Mouse (Mus musculus) forebrain, embryonic 10.5 days (tissue): ENCODE measurements around the gene Ptpa. TPM values are rescaled to one million over a fixed set of nuclear protein-coding genes. Genes with fewer than 3 reads are reported as not detected.
"Not testable (repeated sequence)": the region's sequence is repeated elsewhere in the genome, so short reads cannot be mapped to it uniquely, and the experiment has no call there.

Experiments
- DNase-seq: peaks from one replicate; pipeline ENCODE4 v3.0.0-alpha.2; 2017; ENCODE audit warnings: low spot score; ENCODE audit errors: extremely low spot score
- H3K27ac ChIP-seq: fragments of 300-500 bp; sonication (generic); 2 replicates; pipeline ENCODE4 v1.5.1; 2016; ENCODE audit warnings: mild to moderate bottlenecking
- H3K27me3 ChIP-seq: fragments of 300-500 bp; sonication (generic); 2 replicates; pipeline ENCODE4 v1.6.1; 2016; ENCODE audit warnings: mild to moderate bottlenecking; ENCODE audit not compliant: poor library complexity, severe bottlenecking
- H3K36me3 ChIP-seq: fragments of 300-500 bp; sonication (generic); replicated peaks from 2 replicates; pipeline ENCODE4 v1.6.1; 2016; ENCODE audit warnings: mild to moderate bottlenecking, moderate library complexity
- H3K4me1 ChIP-seq: fragments of 300-500 bp; sonication (generic); 2 replicates; pipeline ENCODE4 v1.6.1; 2016
- H3K4me3 ChIP-seq: fragments of 300-500 bp; sonication (generic); 2 replicates; pipeline ENCODE4 v1.5.1; 2016; ENCODE audit warnings: mild to moderate bottlenecking, moderate library complexity
- H3K9me3 ChIP-seq: fragments of 300-500 bp; sonication (generic); 2 replicates; pipeline ENCODE4 v1.6.1; 2016; ENCODE audit warnings: mild to moderate bottlenecking, moderate library complexity
- WGBS: fragments of 180-500 bp; shearing (Covaris S2); methylation state at CpG from one replicate; pipeline ENCODE4 v1.1.7; 2016; 5-methylcytosine and 5-hydroxymethylcytosine counted together
- polyA plus RNA-seq: library from polyadenylated mRNA; unstranded; fragments of >200 nt; fragmentation: Nextera tagmentation; extraction: Ambion mirVana; gene quantifications from 2 replicates; pipeline ENCODE4 v1.2.1, GENCODE M21; 2016

The Ptpa gene
- polyA plus RNA-seq, 1 experiment from 2014 or later = 165 TPM

- H3K9me3 ChIP-seq = no peaks in the 10 kb centered on the region
- H3K4me1 ChIP-seq = no peaks in the 10 kb centered on the region; the same call in 1 of the 2 replicates
- 93% methylated on average over 10 of the region's 10 CpGs for WGBS
- H3K27ac ChIP-seq = no peak overlapping the region
- no peak overlapping the region for H3K4me3 ChIP-seq
- H3K27me3 ChIP-seq = peaks cover 2% of the 10 kb centered on the region; the same call in 1 of the 2 replicates
- H3K36me3 ChIP-seq = peaks cover 86% of the 10 kb centered on the region
- no peak for DNase-seq
Observed at GRCm38 (mm10) chr2:30407778-30408177, 8.1 kb upstream of the Ptpa start.

- Histone ChIP-seq H3K36me3 (peaks cover 83% of the 10 kb centered on the region), H3K9me3 (no peaks in the 10 kb centered on the region), H3K27ac (no peak overlapping the region), H3K27me3 (peaks cover 9% of the 10 kb centered on the region), H3K4me3 (no peak overlapping the region), H3K4me1 (peaks cover 2% of the 10 kb centered on the region)
- DNase-seq = no peak
- WGBS = 89% methylated on average over 8 of the region's 8 CpGs
Observed at GRCm38 (mm10) chr2:30408452-30409100, 7.3 kb upstream of the Ptpa start.

GRCm38 (mm10) chr2:30409454-30410176, 6.2 kb upstream of the Ptpa start:
- H3K27ac ChIP-seq = no peak overlapping the region
- H3K9me3 ChIP-seq = no peaks in the 10 kb centered on the region
- peaks cover 19% of the 10 kb centered on the region for H3K27me3 ChIP-seq
- no peak overlapping the region for H3K4me3 ChIP-seq
- peaks cover 13% of the 10 kb centered on the region for H3K4me1 ChIP-seq
- DNase-seq = no peak
- H3K36me3 ChIP-seq = peaks cover 74% of the 10 kb centered on the region
- WGBS = 85% methylated on average over 5 of the region's 5 CpGs

GRCm38 (mm10) chr2:30413038-30413973, 2.5 kb upstream of the Ptpa start:
- peaks cover 23% of the 10 kb centered on the region for H3K27me3 ChIP-seq
- peaks cover 37% of the 10 kb centered on the region for H3K36me3 ChIP-seq
- H3K27ac ChIP-seq = 0 out of 2 replicates have a peak overlapping the region, but pooled peaks have one; percentile 25
- 80% methylated on average over 16 of the region's 16 CpGs for WGBS
- H3K9me3 ChIP-seq = no peaks in the 10 kb centered on the region
- 0 out of 2 replicates have a peak overlapping the region, but pooled peaks have one; percentile 89 for H3K4me3 ChIP-seq
- DNase-seq = no peak
- peaks cover 43% of the 10 kb centered on the region for H3K4me1 ChIP-seq

GRCm38 (mm10) chr2:30414101-30414500, 1.7 kb upstream of the Ptpa start:
- H3K9me3 ChIP-seq = no peaks in the 10 kb centered on the region
- H3K36me3 ChIP-seq = peaks cover 30% of the 10 kb centered on the region
- peaks cover 51% of the 10 kb centered on the region for H3K4me1 ChIP-seq
- H3K27ac ChIP-seq = 0 out of 2 replicates have a peak overlapping the region, but pooled peaks have one; percentile 25
- peaks cover 23% of the 10 kb centered on the region for H3K27me3 ChIP-seq
- no peak for DNase-seq
- peak overlapping the region; percentile 89; the same call in 1 of the 2 replicates for H3K4me3 ChIP-seq
- 85% methylated on average over 4 of the region's 4 CpGs for WGBS

- H3K36me3 ChIP-seq = peaks cover 24% of the 10 kb centered on the region
- peak overlapping the region; percentile 89 for H3K4me3 ChIP-seq
- 46% methylated on average over 5 of the region's 5 CpGs for WGBS
- H3K9me3 ChIP-seq = no peaks in the 10 kb centered on the region
- H3K27me3 ChIP-seq = peaks cover 23% of the 10 kb centered on the region
- DNase-seq = no peak
- H3K27ac ChIP-seq = peak overlapping the region; percentile 99
- peaks cover 55% of the 10 kb centered on the region for H3K4me1 ChIP-seq
Observed at GRCm38 (mm10) chr2:30414681-30415080, 1.2 kb upstream of the Ptpa start.

GRCm38 (mm10) chr2:30415157-30415935, 493 bp upstream of the Ptpa start, which contains the start of gene Crat:
TSS of gene Crat (minus strand) at chr2:30415813.
- Histone ChIP-seq H3K27me3 (peaks cover 23% of the 10 kb centered on the region), H3K36me3 (peaks cover 18% of the 10 kb centered on the region), H3K4me3 (peak within 1 kb of the TSS; percentile 89), H3K27ac (peak within 1 kb of the TSS; percentile 99), H3K4me1 (peaks cover 55% of the 10 kb centered on the region), H3K9me3 (no peaks in the 10 kb centered on the region)
- DNase-seq = peak; percentile 84
- under 1% methylated on average over 58 of the region's 58 CpGs for WGBS

- no peaks in the 10 kb centered on the region for H3K9me3 ChIP-seq
- DNase-seq = no peak
- WGBS = under 1% methylated on average over 7 of the region's 7 CpGs
- peaks cover 23% of the 10 kb centered on the region for H3K27me3 ChIP-seq
- peak overlapping the region; percentile 89 for H3K4me3 ChIP-seq
- H3K36me3 ChIP-seq = peaks cover 13% of the 10 kb centered on the region
- H3K27ac ChIP-seq = peak overlapping the region; percentile 99
- peaks cover 55% of the 10 kb centered on the region for H3K4me1 ChIP-seq
Observed at GRCm38 (mm10) chr2:30416649-30416965, 768 bp downstream of the Ptpa start.

- WGBS = 81% methylated on average over 6 of the region's 6 CpGs
- H3K9me3 ChIP-seq, DNase-seq: not testable (repeated sequence)
- Histone ChIP-seq H3K36me3 (peaks cover 11% of the 10 kb centered on the region), H3K27ac (peak overlapping the region; percentile 99; the same call in 1 of the 2 replicates), H3K4me1 (peaks cover 55% of the 10 kb centered on the region), H3K4me3 (peak overlapping the region; percentile 89), H3K27me3 (peaks cover 23% of the 10 kb centered on the region)
Observed at GRCm38 (mm10) chr2:30417154-30417553, 1.3 kb downstream of the Ptpa start.

- WGBS = 86% methylated on average over 5 of the region's 5 CpGs
- no peaks in the 10 kb centered on the region for H3K9me3 ChIP-seq
- H3K27ac ChIP-seq = no peak overlapping the region
- peaks cover 22% of the 10 kb centered on the region for H3K27me3 ChIP-seq
- H3K36me3 ChIP-seq = peaks cover 8% of the 10 kb centered on the region
- DNase-seq = no peak
- H3K4me3 ChIP-seq = peak overlapping the region; percentile 14
- peaks cover 55% of the 10 kb centered on the region for H3K4me1 ChIP-seq
Observed at GRCm38 (mm10) chr2:30417595-30418165, 1.8 kb downstream of the Ptpa start.

- no peaks in the 10 kb centered on the region for H3K9me3 ChIP-seq
- H3K4me1 ChIP-seq = peaks cover 55% of the 10 kb centered on the region
- peak overlapping the region; percentile 10; the same call in 1 of the 2 replicates for H3K4me3 ChIP-seq
- H3K27me3 ChIP-seq = peaks cover 18% of the 10 kb centered on the region
- H3K27ac ChIP-seq = peak overlapping the region; percentile 76; the same call in 1 of the 2 replicates
- no peak for DNase-seq
- peaks cover 7% of the 10 kb centered on the region for H3K36me3 ChIP-seq
- WGBS = 84% methylated on average over 6 of the region's 6 CpGs
Observed at GRCm38 (mm10) chr2:30418259-30418658, 2.4 kb downstream of the Ptpa start.
